Mouse (Mus musculus) neural tube, embryonic 13.5 days (tissue): Measurements from ENCODE around the gene Phf5a. TPM values are rescaled to one million over a fixed set of nuclear protein-coding genes. Genes with fewer than 3 reads are reported as not detected.

Source experiments
- ATAC-seq: fragments of 200-750 bp; cut with Nextera tagmentation; 2 replicates; pipeline ENCODE4 v1.8.0; 2017; ENCODE audit warnings: low read depth, mild to moderate bottlenecking, moderate TSS enrichment, moderate library complexity
- H3K27ac ChIP-seq: fragments of 300-500 bp; sonication (generic); replicated peaks from 2 replicates; pipeline ENCODE4 v1.5.1; 2015; ENCODE audit warnings: moderate library complexity, mild to moderate bottlenecking, inconsistent platforms
- H3K27me3 ChIP-seq: fragments of 300-500 bp; sonication (generic); 2 replicates; pipeline ENCODE4 v1.6.1; 2015; ENCODE audit warnings: mild to moderate bottlenecking, inconsistent platforms
- H3K36me3 ChIP-seq: fragments of 300-500 bp; sonication (generic); 2 replicates; pipeline ENCODE4 v1.6.1; 2015; ENCODE audit warnings: mild to moderate bottlenecking, inconsistent platforms
- H3K4me1 ChIP-seq: fragments of 300-500 bp; sonication (generic); replicated peaks from 2 replicates; pipeline ENCODE4 v1.6.1; 2015; ENCODE audit warnings: inconsistent platforms
- H3K4me2 ChIP-seq: fragments of 300-500 bp; sonication (generic); 2 replicates; pipeline ENCODE4 v1.6.1; 2015; ENCODE audit warnings: inconsistent platforms, mild to moderate bottlenecking, moderate library complexity
- H3K4me3 ChIP-seq: fragments of 300-500 bp; sonication (generic); 2 replicates; pipeline ENCODE4 v1.5.1; 2015; ENCODE audit warnings: mild to moderate bottlenecking, inconsistent platforms
- H3K9ac ChIP-seq: fragments of 300-500 bp; sonication (generic); 2 replicates; pipeline ENCODE4 v1.6.1; 2015; ENCODE audit warnings: moderate library complexity, mild to moderate bottlenecking, inconsistent platforms
- H3K9me3 ChIP-seq: fragments of 300-500 bp; sonication (generic); 2 replicates; pipeline ENCODE4 v1.6.1; 2016; ENCODE audit warnings: inconsistent platforms
- WGBS: fragments of 180-500 bp; shearing (Covaris S2); methylation state at CpG from one replicate; pipeline ENCODE4 v1.1.7; 2015; 5-methylcytosine and 5-hydroxymethylcytosine counted together
- polyA plus RNA-seq: library from polyadenylated mRNA; unstranded; fragments of >200 nt; fragmentation: Nextera tagmentation; extraction: Ambion mirVana; gene quantifications from 2 replicates; pipeline ENCODE4 v1.2.1, GENCODE M21; 2015

Gene Phf5a
- polyA plus RNA-seq, 1 experiment from 2014 or later: 129 TPM

- H3K4me3 ChIP-seq: no peak overlapping the region
- peaks cover 22% of the 10 kb centered on the region for H3K4me1 ChIP-seq
- ATAC-seq: peak; percentile 90
- peak overlapping the region; percentile 49; the same call in 1 of the 2 replicates for H3K27ac ChIP-seq
- H3K27me3 ChIP-seq: peaks cover 18% of the 10 kb centered on the region
- H3K36me3 ChIP-seq: peaks cover 14% of the 10 kb centered on the region
- peak overlapping the region; percentile 45 for H3K9ac ChIP-seq
- 16% methylated on average over 24 of the region's 24 CpGs for WGBS
- H3K4me2 ChIP-seq: peak overlapping the region; percentile 23; the same call in 1 of the 2 replicates
- no peaks in the 10 kb centered on the region for H3K9me3 ChIP-seq
Observed at GRCm38 (mm10) chr15:81831136-81831825, 40.4 kb downstream of the Phf5a start.

DNA sequence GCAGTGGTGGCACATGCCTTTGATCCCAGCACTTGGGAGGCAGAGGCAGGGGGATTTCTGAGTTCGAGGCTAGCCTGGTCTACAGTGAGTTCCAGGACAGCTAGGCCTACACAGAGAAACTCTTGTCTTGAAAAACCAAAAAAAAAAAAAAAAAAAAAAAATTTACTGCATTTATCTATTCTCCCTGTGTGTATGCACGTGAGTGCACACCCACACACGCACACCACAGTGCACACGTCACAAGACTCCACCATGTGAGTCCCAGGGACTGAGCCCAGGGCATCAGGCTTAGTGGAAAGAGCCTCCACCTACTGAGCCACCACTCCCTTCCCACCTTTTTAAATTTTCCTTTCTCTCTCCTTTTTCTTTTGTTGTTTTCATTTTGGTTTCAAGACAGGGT is 41.2 kb downstream of the Phf5a start:
- Histone ChIP-seq H3K4me2 (no peak overlapping the region), H3K36me3 (peaks cover 21% of the 10 kb centered on the region), H3K4me1 (peaks cover 14% of the 10 kb centered on the region), H3K27ac (no peak overlapping the region), H3K9me3 (no peaks in the 10 kb centered on the region), H3K27me3 (peaks cover 11% of the 10 kb centered on the region), H3K9ac (no peak overlapping the region; the same call in 1 of the 2 replicates), H3K4me3 (no peak overlapping the region)
- no peak for ATAC-seq
- WGBS: 89% methylated on average over 4 of the region's 4 CpGs

DNA sequence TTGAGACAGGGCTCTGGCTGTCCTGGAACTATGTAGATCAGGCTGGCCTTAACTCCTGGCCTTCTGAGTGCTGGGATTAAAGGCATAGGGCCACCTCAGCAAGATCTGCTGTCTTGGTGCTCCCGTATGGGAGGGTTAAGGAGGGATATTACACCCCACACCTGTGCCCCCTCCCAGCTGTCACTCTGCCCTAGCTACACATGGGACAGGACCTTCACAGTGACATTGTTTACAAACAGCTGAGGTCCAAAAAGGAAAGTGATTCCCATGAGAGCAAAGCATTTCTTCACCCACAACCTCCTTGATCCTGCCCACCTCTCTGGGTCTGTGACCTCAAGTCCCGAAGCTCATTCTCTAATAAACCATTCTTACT is 42.5 kb downstream of the Phf5a start:
- peaks cover 35% of the 10 kb centered on the region for H3K36me3 ChIP-seq
- H3K9me3 ChIP-seq: no peaks in the 10 kb centered on the region
- no peak overlapping the region for H3K4me3 ChIP-seq
- H3K4me1 ChIP-seq: peaks cover 8% of the 10 kb centered on the region
- 0 out of 2 replicates have a peak, but pooled peaks cover 4% of the 10 kb centered on the region for H3K27me3 ChIP-seq
- no peak overlapping the region for H3K4me2 ChIP-seq
- no peak overlapping the region for H3K27ac ChIP-seq
- no peak overlapping the region for H3K9ac ChIP-seq
- WGBS: 64% methylated on average over 2 of the region's 2 CpGs
- ATAC-seq: no peak

GRCm38 (mm10) chr15:81828426-81829207 is 43.1 kb downstream of the Phf5a start:
- H3K27ac ChIP-seq: no peak overlapping the region
- H3K4me1 ChIP-seq: peaks cover 8% of the 10 kb centered on the region
- no peak overlapping the region for H3K4me2 ChIP-seq
- no peak overlapping the region for H3K4me3 ChIP-seq
- no peak for ATAC-seq
- 93% methylated on average over 7 of the region's 7 CpGs for WGBS
- H3K27me3 ChIP-seq: 0 out of 2 replicates have a peak, but pooled peaks cover 4% of the 10 kb centered on the region
- H3K36me3 ChIP-seq: peaks cover 40% of the 10 kb centered on the region
- no peak overlapping the region for H3K9ac ChIP-seq
- H3K9me3 ChIP-seq: no peaks in the 10 kb centered on the region

DNA sequence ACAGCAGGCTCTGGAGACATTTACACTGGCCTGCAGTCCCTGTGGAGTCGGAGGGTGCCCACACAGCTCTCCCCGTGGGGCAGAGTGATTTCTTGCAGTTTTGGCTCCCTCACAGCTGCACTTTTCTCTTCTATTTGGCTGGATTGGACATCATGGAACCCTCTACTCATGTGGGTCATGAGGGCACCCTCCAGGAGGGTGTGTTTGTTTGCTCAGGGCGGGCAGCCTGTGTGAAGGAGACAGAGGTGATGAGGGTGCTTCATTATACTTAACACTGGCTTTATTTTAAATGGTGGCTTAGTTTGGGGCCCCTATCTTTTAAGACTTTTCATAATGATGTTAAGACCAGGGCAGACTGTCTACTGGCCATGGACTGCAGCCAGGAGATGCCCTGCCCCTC is 46.9 kb downstream of the Phf5a start:
- Histone ChIP-seq H3K36me3 (peaks cover 76% of the 10 kb centered on the region), H3K4me3 (no peak overlapping the region), H3K9ac (no peak overlapping the region), H3K4me2 (no peak overlapping the region), H3K27me3 (no peaks in the 10 kb centered on the region), H3K27ac (no peak overlapping the region), H3K9me3 (no peaks in the 10 kb centered on the region), H3K4me1 (no peaks in the 10 kb centered on the region)
- 91% methylated on average over 3 of the region's 3 CpGs for WGBS
- ATAC-seq: no peak

- Histone ChIP-seq H3K4me1 (no peaks in the 10 kb centered on the region), H3K36me3 (peaks cover 92% of the 10 kb centered on the region), H3K27ac (no peak overlapping the region), H3K4me2 (no peak overlapping the region), H3K27me3 (no peaks in the 10 kb centered on the region), H3K9ac (no peak overlapping the region), H3K4me3 (no peak overlapping the region), H3K9me3 (no peaks in the 10 kb centered on the region)
- WGBS: 86% methylated on average over 3 of the region's 3 CpGs
- no peak for ATAC-seq
Observed at GRCm38 (mm10) chr15:81822631-81823030, 49.1 kb downstream of the Phf5a start.

DNA sequence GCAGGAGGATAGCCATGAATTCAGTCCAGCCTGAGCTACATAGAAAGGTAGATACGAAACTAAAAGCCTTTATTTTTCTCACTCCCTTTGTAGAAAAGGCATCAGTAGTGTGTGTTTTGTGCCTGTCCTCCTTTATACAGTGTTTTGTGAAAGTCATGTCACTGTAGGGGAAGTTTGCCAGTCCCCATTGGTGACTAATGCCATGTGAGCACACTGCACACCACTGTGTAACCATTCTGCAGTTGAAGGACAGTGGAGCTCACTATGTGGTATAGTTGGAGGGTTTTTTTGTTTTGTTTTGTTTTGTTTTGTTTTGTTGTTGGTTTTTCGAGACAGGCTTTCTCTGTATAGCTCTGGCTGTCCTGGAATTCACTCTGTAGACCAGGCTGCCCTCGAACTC is 53.3 kb downstream of the Phf5a start:
- WGBS: 92% methylated on average over 3 of the region's 3 CpGs
- H3K4me2 ChIP-seq: no peak overlapping the region
- H3K4me3 ChIP-seq: no peak overlapping the region
- H3K9ac ChIP-seq: no peak overlapping the region
- H3K27ac ChIP-seq: no peak overlapping the region
- peaks cover 83% of the 10 kb centered on the region for H3K36me3 ChIP-seq
- peaks cover 10% of the 10 kb centered on the region for H3K4me1 ChIP-seq
- H3K27me3 ChIP-seq: no peaks in the 10 kb centered on the region
- no peaks in the 10 kb centered on the region for H3K9me3 ChIP-seq
- no peak for ATAC-seq

- no peaks in the 10 kb centered on the region for H3K9me3 ChIP-seq
- H3K4me3 ChIP-seq: no peak overlapping the region
- H3K4me2 ChIP-seq: no peak overlapping the region
- 93% methylated on average over 12 of the region's 12 CpGs for WGBS
- H3K27ac ChIP-seq: no peak overlapping the region
- H3K9ac ChIP-seq: no peak overlapping the region
- ATAC-seq: no peak
- peaks cover 35% of the 10 kb centered on the region for H3K4me1 ChIP-seq
- H3K36me3 ChIP-seq: peaks cover 50% of the 10 kb centered on the region
- H3K27me3 ChIP-seq: no peaks in the 10 kb centered on the region
Observed at GRCm38 (mm10) chr15:81814716-81815370, 56.9 kb downstream of the Phf5a start.

Other genes with a start within 250 kb of the Phf5a start
- 23.1 and 27.0 TPM in 2 replicates for gene L3mbtl2, start 208.0 kb downstream of the Phf5a start, polyA plus RNA-seq
- 12.3 and 13.8 TPM in 2 replicates for gene Chadl, start 174.6 kb downstream of the Phf5a start, polyA plus RNA-seq
- 43.9 and 47.6 TPM in 2 replicates for gene Zc3h7b, start 126.9 kb downstream of the Phf5a start, polyA plus RNA-seq
- 114 and 115 TPM in 2 replicates for gene Rangap1, start 126.4 kb downstream of the Phf5a start, polyA plus RNA-seq
- gene Tef, start 69.5 kb downstream of the Phf5a start, polyA plus RNA-seq: 20.6 and 21.4 TPM in 2 replicates
- gene Tob2, start 13.1 kb downstream of the Phf5a start, polyA plus RNA-seq: 13.5 and 16.5 TPM in 2 replicates
- 252 and 268 TPM in 2 replicates for gene Aco2, start 398 bp upstream of the Phf5a start, polyA plus RNA-seq
- 78.6 and 80.6 TPM in 2 replicates for gene Polr3h, start 54.3 kb upstream of the Phf5a start, polyA plus RNA-seq
- gene Csdc2, start 64.8 kb upstream of the Phf5a start, polyA plus RNA-seq: 117 and 127 TPM in 2 replicates
- 62.2 and 75.2 TPM in 2 replicates for gene Pmm1, start 89.0 kb upstream of the Phf5a start, polyA plus RNA-seq
- gene 1700029P11Rik, start 108.6 kb upstream of the Phf5a start, polyA plus RNA-seq: not detected in 2 replicates
- 45.0 and 46.7 TPM in 2 replicates for gene Xrcc6, start 115.9 kb upstream of the Phf5a start, polyA plus RNA-seq
- 43.4 and 46.2 TPM in 2 replicates for gene Desi1, start 162.0 kb upstream of the Phf5a start, polyA plus RNA-seq
- 230 and 245 TPM in 2 replicates for gene Snu13, start 175.7 kb upstream of the Phf5a start, polyA plus RNA-seq
- gene 4930407I10Rik, start 187.2 kb upstream of the Phf5a start, polyA plus RNA-seq: not detected in 2 replicates
- gene Mei1, start 198.1 kb upstream of the Phf5a start, polyA plus RNA-seq: 0.04 TPM in 1 of 2 replicates, not detected in the other